ENCODE assay signal across 20 mouse cellular contexts in the genomic region with DNA sequence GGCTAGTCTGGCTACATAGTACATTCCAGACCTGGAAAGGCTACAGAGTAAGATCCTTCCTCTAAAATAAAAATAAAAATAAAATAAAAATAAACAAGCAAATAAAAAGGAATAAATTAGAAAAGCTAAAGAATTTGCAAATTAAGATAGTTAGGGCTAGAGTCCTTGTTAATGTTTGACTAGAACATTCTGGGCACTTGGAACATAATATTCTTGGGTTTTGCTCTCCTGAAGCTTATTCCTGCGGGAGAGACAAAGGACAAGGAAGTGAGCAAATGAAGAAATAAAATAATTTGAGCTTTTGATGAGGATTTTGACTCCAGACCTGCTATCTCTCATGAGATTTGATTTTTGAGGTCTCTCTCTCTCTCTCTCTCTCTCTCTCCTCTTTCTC. TPM values are rescaled to one million over a fixed set of nuclear protein-coding genes. Genes with fewer than 3 reads are reported as not detected.
"Had no signal": no experiment of that assay in that cellular context is flagged by ENCODE, and none has a peak within 500 bp of the region (broad histone marks: within the 10 kb centered on the region; RNA-seq: fewer than 3 reads in every experiment).

No protein-coding gene starts in this region.

- H3K9me3 ChIP-seq: midbrain, embryonic 10.5 days; midbrain, embryonic 12.5 days; neural tube, embryonic 13.5 days; neural tube, embryonic 15.5 days; stomach, embryonic 15.5 days had no signal

- H3K9ac ChIP-seq: lung, embryonic 14.5 days; midbrain, embryonic 12.5 days; neural tube, embryonic 13.5 days; neural tube, embryonic 15.5 days; stomach, embryonic 15.5 days had no signal

- H3K27me3 ChIP-seq: neural tube, embryonic 13.5 days; neural tube, embryonic 15.5 days; stomach, embryonic 15.5 days had no signal

- DNase-seq: lung, adult 18-20 months; lung, embryonic 14.5 days; lung, postnatal 10 days; lung, postnatal 4 days; midbrain, embryonic 14.5 days; right cerebral cortex, adult 18-20 months; right cerebral cortex, postnatal 25 days; thymus, adult 18-20 months; thymus, postnatal 14 days; thymus, postnatal 36 days had no signal

- H3K36me3 ChIP-seq: midbrain, embryonic 10.5 days; midbrain, embryonic 12.5 days; neural tube, embryonic 13.5 days; neural tube, embryonic 15.5 days; stomach, embryonic 15.5 days had no signal

- H3K27ac ChIP-seq: midbrain, embryonic 10.5 days; midbrain, embryonic 12.5 days; neural tube, embryonic 13.5 days; neural tube, embryonic 15.5 days; stomach, embryonic 15.5 days; stomach, postnatal 0 days had no signal

- H3K4me3 ChIP-seq: midbrain, embryonic 10.5 days; midbrain, embryonic 12.5 days; myocyte; neural tube, embryonic 13.5 days; neural tube, embryonic 15.5 days; stomach, embryonic 15.5 days had no signal

RNA-seq across cellular contexts. Expression of a gene that starts 33.9 kb away (rescaled TPM):
- polyA plus RNA-seq: liver, embryonic 16.5 days; lung, embryonic 14.5 days; midbrain, embryonic 10.5 days; midbrain, embryonic 12.5 days; midbrain, embryonic 14.5 days; midbrain, embryonic 16.5 days; neural tube, embryonic 11.5 days; neural tube, embryonic 13.5 days; neural tube, embryonic 15.5 days had no signal
